Mouse (Mus musculus) cerebellum, postnatal 25 days (tissue): ENCODE data around the gene Malsu1.

Experiments used
- DNase-seq, 2 experiments: peaks; one replicate each; pipeline ENCODE4 v3.0.0; 2021; ENCODE audit warnings: mixed read lengths in 2 of 2

Gene Malsu1

GRCm38 (mm10) chr6:49077894-49078293 lies 4.3 kb downstream of the Malsu1 start:
- no peak for DNase-seq

- no peak for DNase-seq
These were observed 5.7 kb downstream of the Malsu1 start for GRCm38 (mm10) chr6:49079313-49079712.

DNA sequence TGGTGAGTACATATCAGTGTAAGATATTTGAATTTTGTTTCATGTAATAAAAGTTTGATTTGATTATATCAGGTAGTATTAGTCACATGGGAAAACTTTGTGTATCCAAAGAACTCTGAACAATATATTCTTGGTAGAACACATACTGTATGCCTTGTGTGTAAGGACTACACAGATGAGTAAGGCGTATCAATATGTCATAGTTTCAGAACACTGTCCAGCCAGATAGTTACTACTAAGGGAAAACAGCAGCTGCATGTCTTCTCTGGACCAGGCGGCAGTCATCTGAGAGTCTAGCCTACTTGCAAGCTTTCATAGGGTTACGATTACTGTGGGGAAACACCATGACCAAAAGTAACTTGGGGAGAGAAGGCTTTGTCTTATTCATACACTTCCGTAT lies 9.4 kb downstream of the Malsu1 start:
- DNase-seq = no peak

- DNase-seq = no peak
These were observed 21.4 kb downstream of the Malsu1 start for GRCm38 (mm10) chr6:49094968-49095367.

DNA sequence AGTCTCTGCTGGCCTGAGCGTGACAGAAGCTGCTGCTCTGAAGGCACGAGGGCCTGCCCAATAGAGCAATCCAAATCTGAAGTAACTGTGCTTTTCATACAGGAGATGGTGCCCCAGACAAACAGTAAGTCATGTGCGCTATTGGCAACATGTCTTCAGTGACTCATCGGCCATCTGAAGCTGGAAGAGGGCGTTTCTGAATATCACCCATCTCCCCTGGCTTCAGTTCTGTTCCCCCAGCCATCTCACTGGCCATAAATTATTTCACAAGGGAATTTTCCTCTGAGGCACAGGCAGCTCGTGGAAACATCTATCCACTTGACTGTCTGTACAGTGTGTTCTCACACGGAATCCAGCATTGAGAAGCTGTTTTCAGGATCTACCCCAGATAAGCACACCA lies 22.8 kb downstream of the Malsu1 start:
- DNase-seq = peak; percentile 48 to 51

GRCm38 (mm10) chr6:49096933-49097461 lies 23.4 kb downstream of the Malsu1 start:
- DNase-seq = peak; percentile 80 to 84

DNA sequence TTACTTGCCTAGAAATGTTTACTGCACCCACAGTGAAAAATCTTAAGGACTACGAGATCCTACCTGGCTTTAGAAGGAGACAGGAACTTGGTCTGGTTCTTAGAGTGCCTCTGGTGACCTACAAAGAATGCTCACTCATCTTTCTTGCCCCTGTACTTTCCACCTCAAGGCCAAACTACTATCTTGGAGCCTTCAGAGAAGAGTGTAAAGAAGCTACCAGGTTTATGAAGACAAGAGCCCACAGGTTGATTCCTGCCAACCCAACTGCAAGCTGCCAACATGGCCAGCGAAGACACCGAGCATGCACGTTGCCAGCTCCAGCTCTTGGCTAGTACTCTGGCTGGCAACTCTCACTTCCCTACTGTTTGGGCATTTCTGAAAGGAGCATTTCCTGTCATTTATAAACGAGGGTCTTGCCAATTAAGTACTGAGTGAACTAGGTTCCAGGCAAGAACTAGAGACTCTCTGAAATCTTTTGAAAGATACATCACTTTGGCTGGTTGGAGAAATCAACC lies 24.1 kb downstream of the Malsu1 start:
- peak; percentile 53 to 68 for DNase-seq

DNA sequence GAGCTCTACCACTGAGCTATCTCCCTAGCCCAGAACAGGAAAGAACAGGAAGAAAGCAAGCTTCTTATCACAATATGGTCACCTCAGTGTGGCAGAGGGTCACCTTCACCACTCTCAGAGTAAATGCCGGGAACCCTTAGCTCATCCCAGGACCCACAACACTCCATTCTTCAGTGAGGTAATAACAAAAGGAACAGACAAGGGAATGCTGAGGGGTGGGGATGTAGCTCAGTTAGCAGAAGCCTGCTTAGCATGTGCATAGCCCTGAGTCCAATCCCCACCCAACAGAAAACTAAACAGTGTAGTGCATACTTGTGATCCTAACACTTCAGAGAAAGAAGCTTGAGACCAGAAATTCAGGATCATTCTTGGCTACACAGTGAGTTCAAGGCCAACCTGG lies 25.5 kb downstream of the Malsu1 start:
- no peak for DNase-seq

GRCm38 (mm10) chr6:49106746-49107500 lies 33.3 kb downstream of the Malsu1 start:
- DNase-seq = peak; percentile 50 to 69

- no peak for DNase-seq
These were observed 35.6 kb downstream of the Malsu1 start for GRCm38 (mm10) chr6:49109196-49109595.

GRCm38 (mm10) chr6:49113895-49114294 lies 40.3 kb downstream of the Malsu1 start:
- no peak for DNase-seq

DNA sequence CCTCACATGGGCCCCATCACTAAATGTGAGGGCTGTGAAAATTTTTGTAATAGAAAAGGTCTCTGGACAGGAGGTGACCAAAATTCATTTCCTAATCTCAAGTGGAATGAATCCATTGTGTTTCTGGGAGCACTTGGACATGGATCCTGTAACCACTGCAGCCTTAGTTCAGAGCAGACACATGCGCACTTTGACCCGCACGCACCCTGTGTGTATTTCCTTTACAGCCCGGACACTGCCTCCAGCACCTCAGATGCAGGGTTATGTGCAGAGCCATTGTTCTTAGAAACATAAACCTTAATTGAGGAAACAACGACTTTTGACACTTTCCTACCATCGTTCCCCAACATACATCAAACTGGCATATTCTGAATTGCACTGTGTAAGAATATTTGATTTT lies 40.9 kb downstream of the Malsu1 start:
- DNase-seq = no peak

GRCm38 (mm10) chr6:49115550-49115949 lies 42.0 kb downstream of the Malsu1 start:
- no peak for DNase-seq

DNA sequence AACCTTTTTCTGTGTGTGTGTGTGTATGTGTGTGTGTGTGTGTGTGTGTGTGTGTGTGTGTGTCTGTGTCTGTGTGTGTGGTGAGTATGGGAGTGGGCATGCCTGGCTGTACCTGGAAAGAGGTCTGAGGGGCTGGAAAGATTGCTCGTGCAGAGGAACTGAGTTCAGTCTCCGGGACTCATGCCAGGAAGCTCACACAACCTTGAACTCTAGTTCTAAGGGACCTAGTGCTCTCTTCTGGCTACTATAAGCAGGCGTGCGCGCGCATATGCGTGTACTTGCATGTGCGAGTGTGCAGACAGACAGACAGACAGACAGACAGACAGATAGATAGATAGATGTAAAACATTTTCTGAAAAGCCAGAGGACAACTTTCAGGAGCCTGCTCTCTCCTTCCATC lies 42.6 kb downstream of the Malsu1 start:
- DNase-seq = no peak

DNA sequence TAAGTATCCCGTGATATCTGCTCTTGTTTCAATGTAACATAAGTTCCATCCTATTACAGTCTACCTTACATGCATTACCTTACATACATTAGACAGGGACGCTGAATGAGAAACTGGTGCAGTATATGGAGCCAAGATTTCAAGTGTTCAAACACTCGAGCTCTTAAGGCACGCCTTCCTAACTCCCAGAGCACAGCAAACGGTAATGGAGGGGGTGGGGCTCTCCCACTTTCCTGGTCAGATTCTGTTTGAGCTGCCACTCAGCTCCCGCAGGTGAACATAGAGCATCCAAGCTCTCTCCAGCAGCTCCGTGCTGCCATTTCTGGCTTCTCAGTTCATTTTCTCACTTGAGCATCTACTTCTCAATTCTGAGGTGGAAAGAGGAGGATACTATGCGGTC lies 44.9 kb downstream of the Malsu1 start:
- DNase-seq = no peak

DNA sequence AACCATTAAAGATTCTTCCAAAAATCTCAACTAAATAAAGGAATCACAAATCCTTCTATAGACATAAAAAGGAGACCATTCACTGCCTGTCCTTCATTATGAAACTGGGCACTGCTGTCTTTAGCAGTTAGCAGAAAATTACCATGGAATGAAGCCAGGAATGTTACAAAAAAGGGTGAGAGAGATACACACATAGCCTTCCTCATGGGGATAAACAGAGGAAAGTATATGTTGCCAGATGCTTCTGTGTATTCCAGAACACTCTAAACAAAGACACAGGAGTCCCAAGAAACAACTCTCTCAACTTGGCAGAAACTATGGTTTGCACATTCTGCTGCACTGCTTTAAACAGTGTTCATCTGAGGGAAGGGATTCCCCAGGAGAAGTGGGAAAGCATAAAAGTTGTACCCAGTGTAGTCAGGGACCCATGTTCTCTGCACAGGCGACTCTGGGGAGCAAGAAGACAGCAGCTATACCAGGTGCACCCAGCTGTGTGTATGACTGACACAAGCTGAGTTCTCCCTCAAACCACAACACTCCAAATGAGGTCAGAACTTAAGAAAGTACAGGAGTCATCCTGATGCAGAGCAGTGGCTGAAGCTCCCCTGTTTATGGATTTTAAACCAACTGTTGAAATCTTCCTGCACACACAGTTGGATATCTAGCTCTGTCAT lies 46.0 kb downstream of the Malsu1 start:
- DNase-seq = no peak

- no peak for DNase-seq
These were observed 46.8 kb downstream of the Malsu1 start for GRCm38 (mm10) chr6:49120370-49120769.

- no peak for DNase-seq
These were observed 56.7 kb downstream of the Malsu1 start for GRCm38 (mm10) chr6:49130328-49130727.

GRCm38 (mm10) chr6:49131855-49132254 lies 58.3 kb downstream of the Malsu1 start:
- DNase-seq = no peak

- no peak for DNase-seq
These were observed 58.9 kb downstream of the Malsu1 start for GRCm38 (mm10) chr6:49132352-49133090.
